Mouse (Mus musculus) erythroblast, embryonic 14.5 days (primary cell): ENCODE measurements at regions not wholly inside any gene's neighbourhood (a gene's known extent, or its start where the extent isn't known, plus 50 kb on each side); places are given as distances from the start of the nearest gene placed in this dataset.

Experiments
- GATA1 ChIP-seq: IDR thresholded peaks from 2 replicates; pipeline ENCODE4 v1.6.1; 2012; ENCODE audit warnings: low read length, inconsistent platforms, mixed read lengths
- TAL1 ChIP-seq: IDR thresholded peaks from 3 replicates; pipeline ENCODE4 v1.6.1; 2012; ENCODE audit warnings: low read length, inconsistent platforms, mixed read lengths

DNA sequence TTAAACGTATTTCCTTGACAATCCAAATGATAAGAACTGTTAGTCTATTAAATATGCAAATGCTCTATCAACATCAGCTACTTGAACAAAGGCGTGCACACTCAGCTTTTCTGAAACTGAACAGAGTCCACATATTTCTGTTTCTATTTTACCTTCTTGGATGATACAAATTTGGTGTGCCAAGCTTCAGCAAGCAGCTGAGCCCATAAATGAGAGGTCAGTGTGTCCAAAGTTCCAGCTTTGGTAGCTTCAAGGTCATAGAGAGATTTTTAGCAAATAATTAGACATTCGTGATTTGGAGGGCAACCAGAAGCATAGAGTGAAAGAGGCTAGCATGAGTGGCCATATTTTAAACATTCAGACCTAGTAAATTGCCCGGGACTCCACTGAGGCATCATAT lies 140.7 kb upstream of the Pkn2 start:
- TF ChIP-seq TAL1 (no peak), GATA1 (no peak)
